ENCODE assay signal across 10 mouse cellular contexts in the genomic region with DNA sequence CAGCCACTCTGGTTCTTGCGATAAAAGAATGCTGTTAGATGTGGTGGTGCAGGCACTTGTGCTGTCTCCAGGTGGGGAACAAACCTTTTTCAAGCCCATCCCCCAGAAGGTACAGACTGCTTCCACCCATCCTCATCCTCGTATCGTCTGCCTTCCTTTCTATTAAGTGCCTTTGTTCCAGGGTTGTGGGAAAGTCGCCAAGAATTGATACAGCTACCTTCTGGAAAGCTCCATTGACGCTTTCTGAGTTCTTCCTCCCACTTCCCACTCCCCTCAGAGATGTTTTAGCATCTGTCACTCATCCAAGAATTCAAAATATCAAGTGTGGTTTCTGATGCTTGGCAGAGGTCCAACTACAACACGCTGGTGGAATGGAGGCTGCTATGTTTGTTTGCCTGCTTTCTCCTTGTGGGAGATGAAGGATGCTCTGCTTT. TPM values are rescaled to one million over a fixed set of nuclear protein-coding genes. Genes with fewer than 3 reads are reported as not detected.
DNase-seq lines count a peak whose midpoint lies in the region; ATAC-seq lines count a peak whose summit lies in the region.
"Had no signal": no experiment of that assay in that cellular context is flagged by ENCODE, and none has a peak within 500 bp of the region (broad histone marks: within the 10 kb centered on the region; RNA-seq: fewer than 3 reads in every experiment).

No protein-coding gene starts in this region.

- intact Hi-C loops in heart, postnatal 10 days (cut with DNase I) = no loop called here

- H3K9ac ChIP-seq in heart, embryonic 12.5 days = peak overlapping the region; percentile 48; the same call in 1 of the 2 replicates
- H3K9ac ChIP-seq in forebrain, embryonic 13.5 days = peak overlapping the region; percentile 60
- peak overlapping the region; percentile 62 for H3K9ac ChIP-seq in limb, embryonic 13.5 days
- H3K9ac ChIP-seq: liver, embryonic 15.5 days had no signal

- no peak for DNase-seq in heart, postnatal 10 days
- peak; percentile 38 for DNase-seq in 3T3-L1 (ENCODE audit: low read depth, low spot score)
- DNase-seq in yolk sac, embryonic 10.5 days (ENCODE audit: low spot score) = no peak
- DNase-seq in right cerebral cortex, postnatal 36 days (ENCODE audit: low spot score in 2 of 2) = no peak

- H3K36me3 ChIP-seq in heart, embryonic 12.5 days = peaks cover 47% of the 10 kb centered on the region
- H3K36me3 ChIP-seq in forebrain, embryonic 13.5 days (ENCODE audit: poor library complexity, severe bottlenecking) = peaks cover 49% of the 10 kb centered on the region
- H3K36me3 ChIP-seq in limb, embryonic 13.5 days = peaks cover 64% of the 10 kb centered on the region
- H3K36me3 ChIP-seq: liver, embryonic 15.5 days had no signal

- H3K4me2 ChIP-seq in heart, embryonic 12.5 days = peak overlapping the region; percentile 69
- H3K4me2 ChIP-seq in forebrain, embryonic 13.5 days = peak overlapping the region; percentile 61
- H3K4me2 ChIP-seq in limb, embryonic 13.5 days (replicated peaks) = peak overlapping the region; percentile 96
- H3K4me2 ChIP-seq: liver, embryonic 15.5 days had no signal

- no peaks in the 10 kb centered on the region for H3K27me3 ChIP-seq in heart, embryonic 12.5 days (replicated peaks)
- no peaks in the 10 kb centered on the region for H3K27me3 ChIP-seq in forebrain, embryonic 13.5 days
- no peaks in the 10 kb centered on the region for H3K27me3 ChIP-seq in limb, embryonic 13.5 days
- H3K27me3 ChIP-seq: CH12.LX had no signal

- H3K4me1 ChIP-seq in heart, embryonic 12.5 days (replicated peaks) = peaks cover 44% of the 10 kb centered on the region
- H3K4me1 ChIP-seq in forebrain, embryonic 13.5 days = peaks cover 62% of the 10 kb centered on the region
- peaks cover 72% of the 10 kb centered on the region for H3K4me1 ChIP-seq in limb, embryonic 13.5 days
- H3K4me1 ChIP-seq: liver, embryonic 15.5 days had no signal

- no peaks in the 10 kb centered on the region for H3K9me3 ChIP-seq in heart, embryonic 12.5 days (replicated peaks)
- H3K9me3 ChIP-seq in forebrain, embryonic 13.5 days (replicated peaks) = 0 out of 2 replicates have a peak, but pooled peaks cover 3% of the 10 kb centered on the region
- H3K9me3 ChIP-seq in limb, embryonic 13.5 days = peaks cover 7% of the 10 kb centered on the region; the same call in 1 of the 2 replicates
- H3K9me3 ChIP-seq: liver, embryonic 15.5 days had no signal

- H3K27ac ChIP-seq in heart, embryonic 12.5 days (ENCODE audit: poor library complexity, severe bottlenecking) = no peak overlapping the region
- peak overlapping the region; percentile 52 for H3K27ac ChIP-seq in forebrain, embryonic 13.5 days
- no peak overlapping the region for H3K27ac ChIP-seq in limb, embryonic 13.5 days
- H3K27ac ChIP-seq: liver, embryonic 15.5 days had no signal

- no peak for ATAC-seq in heart, embryonic 12.5 days (ENCODE audit: insufficient number of reproducible peaks, low FRiP score)
- peak; percentile 53 for ATAC-seq in forebrain, embryonic 13.5 days
- ATAC-seq in limb, embryonic 13.5 days (ENCODE audit: low FRiP score, low read depth) = no peak
- no peak for ATAC-seq in megakaryocyte, adult 5-6 weeks (ENCODE audit: poor library complexity, severe bottlenecking)

- WGBS in heart, embryonic 12.5 days = 24% methylated on average over 6 of the region's 6 CpGs
- WGBS in forebrain, embryonic 13.5 days = 14% methylated on average over 6 of the region's 6 CpGs
- 25% methylated on average over 6 of the region's 6 CpGs for WGBS in limb, embryonic 13.5 days

- peak overlapping the region; percentile 40 for H3K4me3 ChIP-seq in heart, embryonic 12.5 days
- peak overlapping the region; percentile 39 for H3K4me3 ChIP-seq in forebrain, embryonic 13.5 days
- H3K4me3 ChIP-seq in limb, embryonic 13.5 days = peak overlapping the region; percentile 73
- H3K4me3 ChIP-seq: liver, embryonic 15.5 days had no signal

RNA-seq across cellular contexts. Expression of gene Fat4, which starts 6.1 kb away (rescaled TPM):
- polyA plus RNA-seq in heart, embryonic 12.5 days (2016; fragmentation: Nextera tagmentation; extraction: Ambion mirVana) = 5.3 and 7.0 TPM in 2 replicates
- 10 to 100 TPM; 17.1 to 20.0 TPM for total RNA-seq in heart, postnatal 10 days (2021)
- polyA plus RNA-seq in forebrain, embryonic 13.5 days (2015; fragmentation: Nextera tagmentation; extraction: Ambion mirVana) = 9.7 TPM in 2 replicates
- 14.2 and 14.3 TPM in 2 replicates for polyA plus RNA-seq in limb, embryonic 13.5 days (2015; fragmentation: Nextera tagmentation; extraction: Ambion mirVana)
- total RNA-seq in megakaryocyte, adult 5-6 weeks (2015) = 0.11 TPM in 1 of 2 replicates, not detected in the other
- total RNA-seq in megakaryocyte, adult 5-6 weeks (2017) = 0.04 and 0.08 TPM in 2 replicates
- total RNA-seq: CH12.LX had no signal
